Mouse (Mus musculus): Measurements from ENCODE around the gene Acoxl. TPM values are rescaled to one million over a fixed set of nuclear protein-coding genes. Genes with fewer than 3 reads are reported as not detected.
A peak's percentile ranks its signal among the peaks of the same experiment; 100 is the strongest.

Gene Acoxl
- polyA plus RNA-seq, 1 experiment from 2014 or later: 0.14 TPM

GRCm38 (mm10) chr2:127889432-127889831 lies 50.8 kb downstream of the Acoxl start:
- WGBS: 7% methylated on average over 6 of the region's 6 CpGs
- Histone ChIP-seq H3K9me3 (ENCODE audit: control insufficient read depth, low read length) (no peaks in the 10 kb centered on the region), H3K36me3 (ENCODE audit: control insufficient read depth, insufficient read depth, low read length) (no peaks in the 10 kb centered on the region), H3K4me2 (replicated peaks; ENCODE audit: low read depth, low read length) (no peak overlapping the region), H3K9ac (ENCODE audit: low read depth, low read length) (no peak overlapping the region), H3K4me3 (ENCODE audit: low read depth, low read length) (no peak overlapping the region), H3K4me1 (replicated peaks; ENCODE audit: control insufficient read depth, insufficient read depth, low read length) (no peaks in the 10 kb centered on the region), H3K27ac (ENCODE audit: low read depth, low read length) (no peak overlapping the region), H3K27me3 (ENCODE audit: control insufficient read depth, insufficient read depth, low read length) (no peaks in the 10 kb centered on the region)
- DNase-seq (ENCODE audit: low spot score) (peak; percentile 96), ATAC-seq (ENCODE audit: low FRiP score) (peak; percentile 63; the same call in 1 of the 2 replicates)

- Histone ChIP-seq H3K27ac (ENCODE audit: low read depth, low read length) (no peak overlapping the region), H3K4me1 (replicated peaks; ENCODE audit: control insufficient read depth, insufficient read depth, low read length) (no peaks in the 10 kb centered on the region), H3K9ac (ENCODE audit: low read depth, low read length) (no peak overlapping the region), H3K9me3 (ENCODE audit: control insufficient read depth, low read length) (no peaks in the 10 kb centered on the region), H3K27me3 (ENCODE audit: control insufficient read depth, insufficient read depth, low read length) (no peaks in the 10 kb centered on the region), H3K36me3 (ENCODE audit: control insufficient read depth, insufficient read depth, low read length) (no peaks in the 10 kb centered on the region), H3K4me3 (ENCODE audit: low read depth, low read length) (no peak overlapping the region), H3K4me2 (replicated peaks; ENCODE audit: low read depth, low read length) (no peak overlapping the region)
- 92% methylated on average over 5 of the region's 5 CpGs for WGBS
- DNase-seq (ENCODE audit: low spot score): no peak
- no peak for ATAC-seq (ENCODE audit: low FRiP score)
Observed at GRCm38 (mm10) chr2:127889979-127890378, 51.3 kb downstream of the Acoxl start.

- Histone ChIP-seq H3K4me3 (ENCODE audit: low read depth, low read length) (no peak overlapping the region), H3K4me2 (replicated peaks; ENCODE audit: low read depth, low read length) (no peak overlapping the region), H3K27ac (ENCODE audit: low read depth, low read length) (no peak overlapping the region), H3K9ac (ENCODE audit: low read depth, low read length) (no peak overlapping the region), H3K27me3 (ENCODE audit: control insufficient read depth, insufficient read depth, low read length) (no peaks in the 10 kb centered on the region), H3K36me3 (ENCODE audit: control insufficient read depth, insufficient read depth, low read length) (no peaks in the 10 kb centered on the region), H3K4me1 (replicated peaks; ENCODE audit: control insufficient read depth, insufficient read depth, low read length) (no peaks in the 10 kb centered on the region), H3K9me3 (ENCODE audit: control insufficient read depth, low read length) (no peaks in the 10 kb centered on the region)
- ATAC-seq (ENCODE audit: low FRiP score) (no peak), DNase-seq (ENCODE audit: low spot score) (no peak)
- WGBS: 82% methylated on average over 8 of the region's 8 CpGs
Observed at GRCm38 (mm10) chr2:127890526-127890925, 51.9 kb downstream of the Acoxl start.

- Histone ChIP-seq H3K27ac (ENCODE audit: low read depth, low read length) (no peak overlapping the region), H3K4me3 (ENCODE audit: low read depth, low read length) (no peak overlapping the region), H3K4me2 (replicated peaks; ENCODE audit: low read depth, low read length) (no peak overlapping the region), H3K27me3 (ENCODE audit: control insufficient read depth, insufficient read depth, low read length) (no peaks in the 10 kb centered on the region), H3K36me3 (ENCODE audit: control insufficient read depth, insufficient read depth, low read length) (no peaks in the 10 kb centered on the region), H3K4me1 (replicated peaks; ENCODE audit: control insufficient read depth, insufficient read depth, low read length) (no peaks in the 10 kb centered on the region), H3K9me3 (ENCODE audit: control insufficient read depth, low read length) (no peaks in the 10 kb centered on the region), H3K9ac (ENCODE audit: low read depth, low read length) (no peak overlapping the region)
- 82% methylated on average over 3 of the region's 3 CpGs for WGBS
- ATAC-seq (ENCODE audit: low FRiP score): no peak
- DNase-seq (ENCODE audit: low spot score): no peak
Observed at GRCm38 (mm10) chr2:127891056-127891455, 52.4 kb downstream of the Acoxl start.

GRCm38 (mm10) chr2:127894890-127895289 lies 56.2 kb downstream of the Acoxl start:
- no peak overlapping the region for H3K9ac ChIP-seq (ENCODE audit: low read depth, low read length)
- WGBS: 55% methylated on average over 6 of the region's 6 CpGs
- H3K4me1 ChIP-seq (replicated peaks; ENCODE audit: control insufficient read depth, insufficient read depth, low read length): no peaks in the 10 kb centered on the region
- no peaks in the 10 kb centered on the region for H3K36me3 ChIP-seq (ENCODE audit: control insufficient read depth, insufficient read depth, low read length)
- no peak for ATAC-seq (ENCODE audit: low FRiP score)
- no peak overlapping the region for H3K4me3 ChIP-seq (ENCODE audit: low read depth, low read length)
- no peak overlapping the region for H3K27ac ChIP-seq (ENCODE audit: low read depth, low read length)
- no peak for DNase-seq (ENCODE audit: low spot score)
- no peaks in the 10 kb centered on the region for H3K27me3 ChIP-seq (ENCODE audit: control insufficient read depth, insufficient read depth, low read length)
- H3K4me2 ChIP-seq (replicated peaks; ENCODE audit: low read depth, low read length): no peak overlapping the region
- H3K9me3 ChIP-seq (ENCODE audit: control insufficient read depth, low read length): no peaks in the 10 kb centered on the region

- DNase-seq (ENCODE audit: low spot score): no peak
Observed at GRCm38 (mm10) chr2:127897718-127898117, 59.0 kb downstream of the Acoxl start.

GRCm38 (mm10) chr2:127904918-127905317 lies 66.2 kb downstream of the Acoxl start:
- 80% methylated on average over 10 of the region's 10 CpGs for WGBS
- H3K9me3 ChIP-seq (ENCODE audit: control insufficient read depth, low read length): no peaks in the 10 kb centered on the region
- no peaks in the 10 kb centered on the region for H3K36me3 ChIP-seq (ENCODE audit: control insufficient read depth, insufficient read depth, low read length)
- H3K27ac ChIP-seq (ENCODE audit: low read depth, low read length): no peak overlapping the region
- peaks cover 10% of the 10 kb centered on the region for H3K4me1 ChIP-seq (replicated peaks; ENCODE audit: control insufficient read depth, insufficient read depth, low read length)
- H3K9ac ChIP-seq (ENCODE audit: low read depth, low read length): no peak overlapping the region
- ATAC-seq (ENCODE audit: low FRiP score) (no peak), DNase-seq (ENCODE audit: low spot score) (no peak)
- no peak overlapping the region for H3K4me3 ChIP-seq (ENCODE audit: low read depth, low read length)
- peaks cover 3% of the 10 kb centered on the region; the same call in 1 of the 2 replicates for H3K27me3 ChIP-seq (ENCODE audit: control insufficient read depth, insufficient read depth, low read length)
- no peak overlapping the region for H3K4me2 ChIP-seq (replicated peaks; ENCODE audit: low read depth, low read length)

More at GRCm38 (mm10) chr2:127897718-127898117, 59.0 kb downstream of the Acoxl start:
- WGBS: 68% methylated on average over 5 of the region's 5 CpGs
- no peak for ATAC-seq (ENCODE audit: low FRiP score)
- Histone ChIP-seq H3K4me3 (ENCODE audit: low read depth, low read length) (no peak overlapping the region), H3K9ac (ENCODE audit: low read depth, low read length) (no peak overlapping the region), H3K4me1 (replicated peaks; ENCODE audit: control insufficient read depth, insufficient read depth, low read length) (no peaks in the 10 kb centered on the region), H3K4me2 (replicated peaks; ENCODE audit: low read depth, low read length) (no peak overlapping the region), H3K9me3 (ENCODE audit: control insufficient read depth, low read length) (no peaks in the 10 kb centered on the region), H3K36me3 (ENCODE audit: control insufficient read depth, insufficient read depth, low read length) (no peaks in the 10 kb centered on the region), H3K27me3 (ENCODE audit: control insufficient read depth, insufficient read depth, low read length) (no peaks in the 10 kb centered on the region), H3K27ac (ENCODE audit: low read depth, low read length) (no peak overlapping the region)

GRCm38 (mm10) chr2:127906973-127907678 lies 68.5 kb downstream of the Acoxl start:
- Histone ChIP-seq H3K9me3 (ENCODE audit: control insufficient read depth, low read length) (no peaks in the 10 kb centered on the region), H3K9ac (ENCODE audit: low read depth, low read length) (no peak overlapping the region), H3K27me3 (ENCODE audit: control insufficient read depth, insufficient read depth, low read length) (peaks cover 3% of the 10 kb centered on the region; the same call in 1 of the 2 replicates), H3K4me2 (replicated peaks; ENCODE audit: low read depth, low read length) (no peak overlapping the region), H3K4me3 (ENCODE audit: low read depth, low read length) (no peak overlapping the region), H3K36me3 (ENCODE audit: control insufficient read depth, insufficient read depth, low read length) (no peaks in the 10 kb centered on the region), H3K27ac (ENCODE audit: low read depth, low read length) (no peak overlapping the region), H3K4me1 (replicated peaks; ENCODE audit: control insufficient read depth, insufficient read depth, low read length) (peaks cover 10% of the 10 kb centered on the region)
- ATAC-seq (ENCODE audit: low FRiP score): no peak
- DNase-seq (ENCODE audit: low spot score): peak; percentile 34
- 36% methylated on average over 6 of the region's 6 CpGs for WGBS

- Histone ChIP-seq H3K9ac (ENCODE audit: low read depth, low read length) (no peak overlapping the region), H3K27me3 (ENCODE audit: control insufficient read depth, insufficient read depth, low read length) (peaks cover 3% of the 10 kb centered on the region; the same call in 1 of the 2 replicates), H3K4me3 (ENCODE audit: low read depth, low read length) (no peak overlapping the region), H3K4me1 (replicated peaks; ENCODE audit: control insufficient read depth, insufficient read depth, low read length) (peaks cover 10% of the 10 kb centered on the region), H3K27ac (ENCODE audit: low read depth, low read length) (no peak overlapping the region), H3K36me3 (ENCODE audit: control insufficient read depth, insufficient read depth, low read length) (no peaks in the 10 kb centered on the region), H3K4me2 (replicated peaks; ENCODE audit: low read depth, low read length) (no peak overlapping the region), H3K9me3 (ENCODE audit: control insufficient read depth, low read length) (no peaks in the 10 kb centered on the region)
- DNase-seq (ENCODE audit: low spot score) (peak; percentile 52), ATAC-seq (ENCODE audit: low FRiP score) (no peak)
- 14% methylated on average over 1 of the region's 1 CpGs for WGBS
Observed at GRCm38 (mm10) chr2:127907679-127908042, 69.0 kb downstream of the Acoxl start.

Measured in hindbrain, embryonic 11.5 days (tissue).